Mouse (Mus musculus) yolk sac, embryonic 10.5 days (tissue): ENCODE measurements around the gene Epm2a.
"Not testable (repeated sequence)": the region's sequence is repeated elsewhere in the genome, so short reads cannot be mapped to it uniquely, and the experiment has no call there.

Source experiments
- DNase-seq: peaks from one replicate; pipeline ENCODE4 v3.0.0-alpha.2; 2017; ENCODE audit warnings: low spot score

Gene Epm2a

GRCm38 (mm10) chr10:11343205-11344141 lies at the start of gene Epm2a:
Gene Epm2a (plus strand): TSS chr10:11343404.
- DNase-seq = peak; percentile 88

GRCm38 (mm10) chr10:11298418-11298817 lies 44.8 kb upstream of the Epm2a start:
- no peak for DNase-seq

- DNase-seq = no peak
These were observed 37.7 kb upstream of the Epm2a start for GRCm38 (mm10) chr10:11305365-11306053.

GRCm38 (mm10) chr10:11306054-11306367 lies 37.2 kb upstream of the Epm2a start:
- no peak for DNase-seq

- no peak for DNase-seq
These were observed 33.3 kb upstream of the Epm2a start for GRCm38 (mm10) chr10:11309866-11310265.

GRCm38 (mm10) chr10:11310481-11310880 lies 32.7 kb upstream of the Epm2a start:
- DNase-seq = no peak

GRCm38 (mm10) chr10:11317856-11318454 lies 25.2 kb upstream of the Epm2a start:
- DNase-seq = not testable (repeated sequence)

- DNase-seq = no peak
These were observed 23.7 kb upstream of the Epm2a start for GRCm38 (mm10) chr10:11319446-11319970.

- no peak for DNase-seq
These were observed 20.9 kb upstream of the Epm2a start for GRCm38 (mm10) chr10:11322316-11322715.

GRCm38 (mm10) chr10:11323202-11323898 lies 19.9 kb upstream of the Epm2a start:
- DNase-seq = no peak

GRCm38 (mm10) chr10:11326526-11326925 lies 16.7 kb upstream of the Epm2a start:
- no peak for DNase-seq

GRCm38 (mm10) chr10:11344536-11345468 lies 1.6 kb downstream of the Epm2a start:
- DNase-seq = no peak

GRCm38 (mm10) chr10:11350243-11350974 lies 7.2 kb downstream of the Epm2a start:
- not testable (repeated sequence) for DNase-seq

- DNase-seq = no peak
These were observed 11.4 kb downstream of the Epm2a start for GRCm38 (mm10) chr10:11354609-11355008.

- no peak for DNase-seq
These were observed 18.9 kb downstream of the Epm2a start for GRCm38 (mm10) chr10:11361985-11362692.

- DNase-seq = no peak
These were observed 19.8 kb downstream of the Epm2a start for GRCm38 (mm10) chr10:11362896-11363487.

GRCm38 (mm10) chr10:11381302-11381701 lies 38.1 kb downstream of the Epm2a start:
- DNase-seq = no peak

- no peak for DNase-seq
These were observed 67.7 kb downstream of the Epm2a start for GRCm38 (mm10) chr10:11410926-11411325.

GRCm38 (mm10) chr10:11420071-11420470 lies 76.9 kb downstream of the Epm2a start:
- DNase-seq = no peak
